Comparison of ENCODE assay signal across 20 mouse cellular contexts in genomic region chr12:12517020-12517419, GRCm38 (mm10).
"Had no signal": no experiment of that assay in that cellular context is flagged by ENCODE, and none has a peak within 500 bp of the region (broad histone marks: within the 10 kb centered on the region; RNA-seq: fewer than 3 reads in every experiment).

No protein-coding gene starts in this region.

- DNase-seq: liver, postnatal 0 days; lung, adult 2 months; lung, postnatal 14 days; lung, postnatal 36 days; retina, postnatal 1 day; right cerebral cortex, adult 18-20 months; right cerebral cortex, postnatal 25 days; right cerebral cortex, postnatal 4 days; spleen, adult 18-20 months; thymus, adult 18-20 months; thymus, postnatal 14 days; thymus, postnatal 36 days had no signal

- H3K4me2 ChIP-seq: lung, embryonic 15.5 days; midbrain, embryonic 11.5 days; midbrain, embryonic 13.5 days; midbrain, embryonic 15.5 days; neural tube, embryonic 12.5 days had no signal

- H3K4me3 ChIP-seq: lung, embryonic 15.5 days; megakaryocyte, embryonic 14.5 days; midbrain, embryonic 13.5 days; midbrain, embryonic 15.5 days; neural tube, embryonic 12.5 days had no signal

- H3K4me1 ChIP-seq: lung, embryonic 15.5 days; midbrain, embryonic 13.5 days; midbrain, embryonic 15.5 days; neural tube, embryonic 12.5 days had no signal

- H3K27me3 ChIP-seq: lung, embryonic 15.5 days; megakaryocyte, embryonic 14.5 days; midbrain, embryonic 13.5 days; midbrain, embryonic 15.5 days; neural tube, embryonic 12.5 days had no signal

- H3K36me3 ChIP-seq: lung, embryonic 15.5 days; midbrain, embryonic 13.5 days; midbrain, embryonic 15.5 days; neural tube, embryonic 12.5 days had no signal

- H3K27ac ChIP-seq: lung, embryonic 15.5 days; macrophage; midbrain, embryonic 13.5 days; midbrain, embryonic 15.5 days; neural tube, embryonic 12.5 days had no signal

- H3K9me3 ChIP-seq: lung, embryonic 15.5 days; megakaryocyte, embryonic 14.5 days; midbrain, embryonic 13.5 days; midbrain, embryonic 15.5 days; neural tube, embryonic 12.5 days had no signal

- ATAC-seq: liver, postnatal 0 days; lung, postnatal 0 days; midbrain, embryonic 13.5 days; midbrain, embryonic 15.5 days had no signal

- H3K9ac ChIP-seq: liver, postnatal 0 days; lung, embryonic 15.5 days; midbrain, embryonic 13.5 days; midbrain, embryonic 15.5 days; neural tube, embryonic 12.5 days had no signal
